Mouse (Mus musculus): ENCODE measurements around the gene Olfr1208.

Gene Olfr1208

GRCm38 (mm10) chr2:88902211-88902610 is at the start of gene Olfr1208:
Olfr1208 (minus strand) TSS chr2:88902311.
- DNase-seq (ENCODE audit: low spot score in 2 of 2) = no peak

DNA sequence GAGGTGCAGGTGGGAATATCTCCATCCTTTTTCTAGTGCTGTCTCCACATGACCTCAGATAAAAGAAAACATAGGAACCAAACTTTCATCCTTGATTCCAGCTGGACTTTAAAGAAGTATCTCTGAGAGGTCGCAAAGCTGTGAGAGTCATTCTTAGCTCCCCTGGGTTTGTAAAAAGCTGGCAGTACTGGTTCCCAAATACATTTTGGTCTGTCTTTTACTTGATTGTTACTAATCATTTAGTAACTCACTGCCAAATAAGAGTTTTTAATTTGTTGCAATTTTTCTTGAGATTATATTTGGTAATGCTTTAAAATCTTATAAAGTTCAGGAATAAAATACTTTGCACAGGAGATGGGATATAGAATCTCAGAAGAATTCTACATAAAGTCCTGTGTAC is 35.9 kb upstream of the Olfr1208 start, which contains the start of gene Olfr1211:
Gene Olfr1211, minus strand, starts transcription at position 101 of the 400 bp plus-strand sequence.
- no peak for DNase-seq (ENCODE audit: low spot score in 2 of 2)

DNA sequence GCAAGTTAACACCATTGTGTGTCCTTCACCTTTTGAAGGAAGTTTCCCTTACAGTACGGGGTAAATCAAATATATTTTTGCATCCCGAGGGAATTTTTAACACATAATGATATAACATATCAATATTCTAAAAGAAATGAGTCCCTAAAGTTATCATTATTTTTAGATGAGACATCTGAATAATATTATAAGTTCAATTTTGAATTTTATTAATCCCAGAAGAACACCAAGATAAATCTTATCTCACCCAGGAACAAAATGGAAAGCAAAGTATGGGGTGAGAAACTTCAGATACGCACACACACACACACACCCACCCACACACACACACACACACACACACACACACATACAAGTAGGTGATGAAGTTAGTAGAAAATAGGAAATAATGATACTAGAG is 12.9 kb upstream of the Olfr1208 start, which contains the start of gene Olfr1209:
Gene Olfr1209, minus strand, starts transcription at position 101 of the 400 bp plus-strand sequence.
- no peak for DNase-seq (ENCODE audit: low spot score in 2 of 2)

GRCm38 (mm10) chr2:88862931-88863330 is 39.2 kb downstream of the Olfr1208 start, which contains the start of gene Olfr1206:
Olfr1206 (plus strand) TSS chr2:88863231.
- DNase-seq (ENCODE audit: low spot score in 2 of 2) = no peak

- DNase-seq (ENCODE audit: low spot score in 2 of 2) = no peak
These were observed 53.1 kb downstream of the Olfr1208 start, which contains the start of gene Olfr1204 for GRCm38 (mm10) chr2:88848992-88849391. Olfr1204 (plus strand) TSS chr2:88849292.

Data from right cerebral cortex, adult 2 months (tissue).